Mouse (Mus musculus) ovary, postnatal 10 days (tissue): Measurements from ENCODE around the gene Uhrf1bp1.

Experiments used
- DNase-seq: peaks from one replicate; pipeline ENCODE4 v3.0.0; 2022; ENCODE audit warnings: low spot score

The Uhrf1bp1 gene

DNA sequence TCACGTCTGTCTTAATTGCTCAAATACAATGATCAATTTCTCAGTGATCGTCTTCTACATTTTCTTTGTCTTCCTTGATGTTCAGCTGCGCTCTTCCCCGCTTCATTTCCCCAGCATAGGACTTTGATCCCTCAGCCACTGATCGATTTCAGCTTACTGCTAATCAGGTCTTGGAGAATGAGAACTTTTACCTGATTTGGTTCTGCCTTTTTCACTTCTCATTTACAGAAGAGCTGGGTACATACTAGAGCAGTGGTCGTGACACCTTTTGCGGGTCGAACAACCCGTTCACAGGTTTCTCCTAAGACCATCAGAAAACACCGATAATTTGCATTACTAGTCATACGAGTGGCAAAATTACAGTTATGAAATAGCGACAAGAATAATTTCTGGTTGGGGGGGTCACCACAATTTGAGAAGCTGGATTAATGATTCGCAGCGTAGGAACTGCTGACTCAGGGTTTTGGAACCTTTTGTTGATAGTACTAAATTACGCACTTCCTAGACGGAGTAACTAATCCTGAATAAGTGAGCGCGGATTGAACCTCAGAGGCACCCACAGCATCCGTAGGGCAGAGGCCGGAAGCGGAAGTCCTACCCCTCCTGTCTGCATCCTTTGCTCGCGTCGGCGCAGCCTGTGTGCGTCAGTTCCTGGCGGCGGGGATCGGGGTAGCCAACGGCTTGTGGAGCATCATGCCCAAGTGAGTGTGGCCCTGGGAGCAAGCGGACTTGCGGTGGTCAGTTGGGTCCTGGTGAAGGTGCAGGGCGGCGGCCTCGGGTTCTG, 16.6 kb upstream of the Uhrf1bp1 start:
- peak; percentile 80 for DNase-seq

DNA sequence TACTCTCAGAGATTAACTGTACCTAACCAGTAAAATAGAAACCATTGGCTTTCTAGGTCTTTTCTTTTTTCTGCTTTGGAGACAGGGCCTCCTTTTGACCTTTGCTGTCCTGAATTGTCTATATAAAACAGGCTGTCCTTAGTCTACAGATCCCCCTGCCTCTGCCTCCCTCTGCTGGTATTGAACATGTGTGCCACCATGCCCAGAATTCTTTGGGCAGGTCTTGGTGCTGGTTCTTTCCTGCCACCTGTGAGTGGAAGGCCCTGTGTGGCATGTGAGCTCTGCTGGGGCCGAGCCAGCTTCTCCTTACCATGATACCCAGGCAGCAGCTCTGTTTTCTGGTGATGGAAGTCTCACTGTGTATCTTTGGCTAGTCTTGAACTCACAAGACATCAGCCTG, 7.9 kb upstream of the Uhrf1bp1 start:
- DNase-seq, result no peak

DNA sequence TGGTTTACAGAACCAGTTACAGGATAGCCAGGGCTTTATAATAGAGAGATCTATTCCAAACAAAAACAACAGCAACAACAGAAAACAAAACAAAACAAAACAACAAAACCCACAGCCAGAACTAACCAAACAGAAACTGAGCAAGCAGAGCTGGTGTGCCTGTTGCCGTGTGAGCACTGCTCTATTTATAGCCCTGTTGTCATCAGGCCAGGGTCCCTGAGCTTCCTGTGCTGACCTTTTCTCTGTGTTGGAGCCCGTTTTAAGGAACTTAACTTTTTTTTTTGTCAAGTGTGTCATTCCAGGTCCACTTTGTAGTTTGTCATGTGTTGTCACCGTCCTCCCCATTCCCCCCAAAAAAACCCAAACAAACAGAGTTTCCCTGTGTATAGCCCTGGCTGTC, 5.2 kb upstream of the Uhrf1bp1 start:
- DNase-seq, result no peak

DNA sequence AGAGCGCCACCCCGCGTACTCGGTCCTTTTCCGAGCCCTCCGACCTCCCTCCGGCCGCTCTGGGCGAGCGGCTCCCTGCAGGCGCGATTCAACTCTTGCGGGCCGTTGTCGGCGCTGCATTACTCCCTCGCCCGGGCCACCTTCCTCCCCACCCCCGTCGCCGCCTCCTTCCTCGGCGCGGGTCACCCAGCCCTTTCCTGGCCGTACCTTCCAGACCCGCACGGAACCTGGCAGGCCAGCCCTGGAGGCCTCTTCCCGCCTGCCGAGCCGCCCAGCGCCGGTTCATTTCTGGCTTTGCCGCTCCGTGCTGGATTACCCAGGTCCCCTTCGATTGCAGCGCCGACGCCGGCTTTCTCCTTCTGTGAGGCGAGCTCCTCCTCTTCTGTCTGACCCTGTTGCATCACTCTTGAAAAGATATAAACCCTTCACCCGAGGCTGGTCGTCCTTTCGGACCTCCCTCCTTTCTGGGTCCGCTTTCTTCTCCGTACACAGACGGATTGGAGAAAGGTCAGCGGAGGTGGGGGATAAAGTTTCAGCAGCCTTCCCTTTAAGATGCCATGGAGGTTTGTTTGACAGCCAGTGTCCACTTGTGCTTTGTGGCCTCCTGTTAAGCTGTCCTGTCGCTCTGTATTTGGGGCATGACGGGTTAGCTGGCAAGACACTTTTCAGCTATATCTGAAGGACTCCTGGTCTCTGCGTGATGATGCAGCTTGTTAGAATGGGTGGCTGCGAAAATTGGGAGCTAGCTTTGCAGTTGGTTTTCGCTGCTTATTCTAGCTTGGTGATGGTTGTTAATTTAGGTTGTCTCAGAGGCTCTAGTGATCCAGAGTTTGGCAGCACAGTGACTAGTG, 782 bp downstream of the Uhrf1bp1 start:
- peak; percentile 30 for DNase-seq

DNA sequence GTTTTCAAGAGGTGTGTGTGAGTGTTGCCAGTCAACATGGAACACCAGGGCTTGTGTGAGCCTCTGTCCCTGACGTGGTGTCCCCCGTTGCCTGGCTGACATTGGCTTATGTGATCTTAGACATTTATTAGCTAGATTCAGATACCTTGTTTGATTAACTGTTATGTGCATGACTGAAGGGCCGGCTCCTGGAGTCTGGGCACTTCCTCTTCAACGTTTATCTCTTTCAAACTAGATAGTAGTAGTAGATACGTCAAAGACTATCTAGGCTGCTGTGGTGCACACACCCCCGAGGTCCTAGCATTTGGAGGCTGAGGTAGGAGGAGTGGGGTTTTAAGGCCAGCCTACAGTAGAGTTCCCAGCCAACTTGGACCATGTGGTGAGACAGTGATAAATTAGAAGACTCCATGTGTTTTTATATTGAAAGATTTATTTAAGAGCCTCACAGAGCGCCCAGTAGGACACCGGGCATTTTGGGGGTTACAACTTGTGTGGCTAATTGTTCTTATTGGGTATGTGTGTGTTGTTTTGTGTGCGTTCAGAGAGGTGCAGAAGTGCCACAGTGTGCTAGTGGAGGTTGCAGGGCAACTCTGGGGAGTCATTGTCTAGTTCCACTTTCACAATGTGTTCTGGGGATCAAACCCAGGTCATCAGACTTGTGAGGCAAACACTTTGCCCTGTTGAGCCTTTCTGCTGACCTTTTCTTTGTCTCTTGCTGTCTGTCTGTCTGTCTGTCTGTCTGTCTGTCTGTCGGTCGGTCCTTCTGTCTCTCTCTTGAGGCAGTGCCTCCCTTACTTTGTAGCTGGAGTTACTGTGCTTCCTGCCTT, 1.6 kb downstream of the Uhrf1bp1 start:
- DNase-seq, result no peak

DNA sequence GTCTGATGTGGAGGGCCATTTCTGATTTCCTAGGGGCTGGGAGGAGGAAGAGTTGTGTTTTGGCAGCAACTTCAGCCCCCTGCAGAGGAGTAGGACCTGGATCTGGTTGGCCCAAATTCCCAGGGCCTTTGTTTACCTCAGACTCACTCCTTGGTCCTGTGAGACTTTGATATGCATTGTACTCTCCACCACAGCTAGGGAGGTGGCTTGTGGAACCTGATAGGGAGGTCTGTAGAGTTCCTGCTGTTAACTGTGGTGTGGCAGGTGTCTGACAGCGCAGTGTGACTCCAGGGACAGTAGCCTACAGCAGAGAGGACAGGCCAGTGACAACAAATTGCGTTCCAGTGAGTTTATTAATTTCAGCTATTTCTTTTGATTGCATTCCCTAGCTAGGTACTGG, 2.9 kb downstream of the Uhrf1bp1 start:
- no peak for DNase-seq

DNA sequence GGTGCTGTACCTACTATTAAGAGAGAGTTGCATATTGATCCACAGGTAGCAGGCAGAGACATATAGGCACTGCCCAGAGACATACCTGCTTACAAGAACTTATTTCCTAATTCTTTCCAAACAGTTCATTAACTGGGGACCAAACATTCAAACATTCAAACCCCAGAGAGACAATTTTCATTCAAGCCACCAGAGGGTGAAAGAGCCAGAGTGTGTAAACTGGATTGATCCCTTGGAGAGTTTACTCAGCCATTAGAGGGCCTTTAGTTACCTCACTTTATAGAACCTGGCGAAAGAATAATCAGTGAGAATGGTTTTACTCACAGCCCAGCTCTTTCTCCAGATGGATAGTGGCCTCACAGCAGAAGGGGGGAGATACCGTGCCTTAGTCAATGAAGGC, 9.2 kb downstream of the Uhrf1bp1 start:
- DNase-seq, result no peak

DNA sequence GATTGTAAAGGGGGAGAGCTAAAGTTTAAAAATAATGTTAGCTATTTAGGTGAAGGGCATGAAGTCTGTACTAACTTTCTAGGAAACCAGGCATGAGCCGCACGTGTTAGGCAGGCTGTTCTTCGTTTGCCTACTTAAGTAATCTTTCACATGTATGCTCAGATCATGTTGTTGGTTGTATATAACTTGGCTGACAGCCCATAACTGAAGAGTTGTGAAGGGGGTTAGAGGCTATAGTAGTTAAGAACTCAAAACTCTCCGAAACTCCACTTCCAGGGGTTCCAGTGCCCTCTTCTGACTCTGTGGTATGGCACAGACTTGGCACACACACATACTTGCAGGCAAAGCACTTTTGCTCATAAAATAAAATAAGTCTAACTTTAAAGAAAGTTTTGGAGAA, 10.5 kb downstream of the Uhrf1bp1 start:
- DNase-seq, result no peak

DNA sequence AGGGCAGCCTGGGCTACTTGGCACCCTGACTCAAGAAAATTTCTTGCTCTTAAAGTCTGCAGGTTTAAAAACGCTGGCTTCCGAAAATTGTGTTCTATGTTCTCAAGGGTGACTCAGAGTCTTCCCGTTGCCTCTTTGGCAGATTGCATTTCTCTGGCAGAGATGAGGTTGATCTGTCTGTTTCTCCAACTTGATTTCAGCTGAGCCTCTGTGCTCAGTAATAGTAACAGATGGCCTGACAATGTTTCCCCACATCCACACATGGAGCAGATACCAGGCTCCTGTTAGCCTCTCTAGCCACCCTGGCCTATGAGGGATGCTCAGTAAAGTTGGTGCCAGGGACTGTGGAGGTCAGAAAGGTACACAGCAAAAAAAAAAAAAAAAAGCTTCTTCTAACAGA, 15.6 kb downstream of the Uhrf1bp1 start:
- no peak for DNase-seq

DNA sequence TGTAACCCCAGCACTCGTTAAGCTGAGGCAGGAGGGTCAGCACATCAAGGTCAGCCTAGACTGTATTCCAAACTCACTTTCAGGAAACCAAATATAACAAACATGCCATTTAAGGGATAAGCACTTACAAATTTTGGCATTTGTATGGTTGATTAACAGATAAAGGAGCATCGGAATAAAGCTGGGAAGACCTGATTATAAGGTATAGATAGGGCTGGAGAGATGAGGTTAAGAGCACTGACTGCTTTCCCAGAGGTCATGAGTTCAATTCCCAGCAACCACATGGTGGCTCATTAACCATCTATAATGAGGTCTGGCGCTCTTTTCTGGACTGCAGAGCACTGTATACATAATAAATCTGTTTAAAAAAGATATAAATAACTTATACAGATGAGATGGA, 17.3 kb downstream of the Uhrf1bp1 start:
- no peak for DNase-seq

DNA sequence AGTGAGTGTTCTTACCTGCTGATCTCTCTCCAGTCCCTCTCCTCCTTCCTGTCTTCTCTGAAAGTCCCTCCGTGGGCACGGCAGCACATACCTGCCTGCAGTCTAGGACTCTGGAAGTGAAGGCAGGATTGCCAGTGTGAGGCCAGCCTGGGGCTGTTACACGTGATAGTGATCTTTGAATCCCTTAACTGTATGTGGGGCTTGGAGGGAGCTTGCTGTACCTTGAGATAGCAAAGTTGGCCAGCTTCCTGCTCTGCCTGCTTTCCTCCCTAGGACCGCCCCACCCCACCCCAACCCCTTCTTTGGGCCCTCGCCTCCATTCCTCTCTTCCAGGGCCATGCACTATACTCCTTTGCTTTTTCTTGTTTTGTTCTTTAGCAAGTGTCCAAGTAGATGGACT, 18.3 kb downstream of the Uhrf1bp1 start:
- no peak for DNase-seq

DNA sequence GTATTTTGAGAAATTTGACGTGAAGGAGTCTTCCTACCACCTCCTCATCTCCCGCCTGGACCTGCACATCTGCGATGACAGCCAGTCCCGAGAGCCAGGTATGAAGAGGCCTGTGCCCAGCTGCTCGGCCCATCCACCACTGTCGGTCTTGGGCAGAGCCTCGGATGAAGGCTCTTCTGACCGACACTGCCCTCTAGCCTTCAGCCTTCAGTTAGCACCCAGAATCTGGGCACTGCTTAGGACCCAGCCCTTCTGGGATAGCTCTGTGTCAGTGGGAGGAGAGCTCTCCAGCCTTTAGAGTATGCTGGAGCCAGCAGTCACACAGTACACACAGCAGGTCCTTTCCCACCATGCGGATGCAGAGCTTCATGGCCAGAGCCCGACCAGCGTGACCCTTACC, 25.3 kb downstream of the Uhrf1bp1 start:
- no peak for DNase-seq

DNA sequence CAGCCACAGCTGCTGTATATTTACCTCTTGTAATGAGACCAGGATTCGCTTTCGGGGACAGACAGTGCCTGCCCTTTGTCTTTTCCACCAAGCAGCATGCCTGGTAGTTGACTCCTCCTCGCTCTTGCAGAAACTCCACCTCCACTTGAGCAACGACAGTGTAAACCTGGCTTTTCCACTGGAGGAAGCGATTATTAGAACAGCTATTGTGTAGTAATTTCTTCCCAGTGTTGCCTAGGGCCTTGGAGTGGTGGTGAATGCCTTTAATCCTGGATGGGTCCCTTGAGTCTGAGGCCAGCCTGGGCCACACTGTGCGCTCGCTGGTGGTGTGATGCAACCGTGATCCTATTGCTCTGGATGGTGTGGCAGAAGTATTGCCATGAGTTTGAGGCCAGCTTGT, 26.9 kb downstream of the Uhrf1bp1 start:
- DNase-seq, result no peak

DNA sequence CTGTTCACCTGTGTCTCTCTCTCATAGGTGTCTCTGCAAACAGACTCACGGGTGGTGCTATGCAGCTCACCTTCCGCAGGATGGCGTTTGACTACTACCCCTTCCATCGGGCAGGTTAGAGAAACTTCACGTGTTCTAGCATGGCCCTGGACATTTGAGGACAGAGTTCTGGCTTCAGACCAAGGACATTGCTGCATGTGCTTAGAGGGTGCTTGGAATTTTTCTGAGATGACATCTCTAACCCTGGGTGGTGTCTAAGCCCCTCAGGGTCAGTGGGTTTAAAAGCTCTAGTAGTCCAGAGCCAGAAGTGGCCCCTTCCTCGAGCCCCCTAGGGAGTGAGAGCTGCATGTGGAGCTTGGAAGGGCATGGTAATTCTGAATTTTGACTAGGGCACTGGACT, 27.8 kb downstream of the Uhrf1bp1 start:
- DNase-seq, result no peak

DNA sequence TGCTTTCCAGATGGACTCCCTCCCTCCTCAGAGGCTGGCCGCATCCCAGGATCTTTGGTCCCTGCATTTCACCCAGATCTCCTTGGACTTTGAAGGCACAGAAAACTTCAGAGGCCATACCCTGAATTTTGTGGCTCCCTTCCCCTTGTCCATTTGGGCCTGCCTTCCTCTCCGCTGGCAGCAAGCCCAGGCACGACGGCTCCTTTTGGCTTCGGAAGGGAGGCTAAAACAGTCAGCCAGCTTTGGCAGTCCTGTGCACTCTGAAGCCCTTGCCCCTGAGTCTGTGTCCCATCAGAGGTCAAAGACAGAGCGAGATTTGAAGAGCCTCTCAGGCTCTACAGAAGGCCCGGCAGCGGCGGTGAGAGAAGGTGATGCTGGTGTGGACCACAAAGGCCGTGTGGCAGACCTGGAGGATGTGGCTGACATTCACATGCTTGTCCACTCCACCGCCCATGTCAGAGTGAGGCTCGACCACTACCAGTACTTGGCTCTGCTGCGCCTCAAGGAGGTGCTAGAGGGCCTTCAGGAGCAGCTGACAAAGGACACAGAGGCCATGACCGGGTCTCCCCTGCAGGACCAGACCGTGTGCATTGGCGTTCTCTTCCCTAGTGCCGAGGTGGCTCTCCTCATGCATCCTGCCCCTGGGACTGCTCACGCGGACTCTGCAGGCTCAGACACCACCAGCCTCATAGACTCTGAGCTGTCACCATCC, 30.4 kb downstream of the Uhrf1bp1 start:
- DNase-seq, result no peak

DNA sequence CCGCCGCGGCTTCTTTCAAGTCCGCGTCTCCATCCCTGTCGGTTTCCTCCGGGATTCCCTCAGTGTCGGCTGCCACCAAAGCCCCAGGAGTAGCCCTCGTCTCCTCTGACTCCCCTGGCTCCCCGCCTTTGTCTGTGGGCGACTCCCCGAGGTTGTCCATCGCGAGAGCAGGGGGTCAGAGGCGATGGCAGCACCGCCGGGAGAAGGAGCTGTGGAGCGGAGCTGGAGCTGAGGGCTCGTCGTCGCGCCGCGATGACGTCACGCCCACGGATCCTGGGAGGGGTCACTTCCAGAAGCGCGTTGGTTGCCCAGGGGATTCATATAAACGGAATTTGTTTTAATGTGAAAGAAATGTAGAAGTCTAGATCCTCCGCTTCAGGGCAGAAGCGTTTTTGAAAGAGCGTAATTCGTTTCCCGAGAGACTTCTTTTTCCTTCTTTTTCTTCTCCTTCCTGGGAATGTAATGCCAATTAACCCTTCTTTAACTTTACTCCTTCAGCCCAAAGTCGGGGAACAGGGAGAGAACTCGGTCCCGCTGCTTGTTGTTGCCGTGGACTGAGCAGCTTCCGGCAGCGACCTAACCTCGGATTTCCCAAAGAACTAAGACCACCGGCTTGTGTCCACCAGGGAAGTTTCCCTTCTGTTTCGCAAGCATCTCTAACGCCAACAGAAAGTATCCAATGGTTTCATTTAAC, 51.4 kb downstream of the Uhrf1bp1 start:
- peak; percentile 90 for DNase-seq

DNA sequence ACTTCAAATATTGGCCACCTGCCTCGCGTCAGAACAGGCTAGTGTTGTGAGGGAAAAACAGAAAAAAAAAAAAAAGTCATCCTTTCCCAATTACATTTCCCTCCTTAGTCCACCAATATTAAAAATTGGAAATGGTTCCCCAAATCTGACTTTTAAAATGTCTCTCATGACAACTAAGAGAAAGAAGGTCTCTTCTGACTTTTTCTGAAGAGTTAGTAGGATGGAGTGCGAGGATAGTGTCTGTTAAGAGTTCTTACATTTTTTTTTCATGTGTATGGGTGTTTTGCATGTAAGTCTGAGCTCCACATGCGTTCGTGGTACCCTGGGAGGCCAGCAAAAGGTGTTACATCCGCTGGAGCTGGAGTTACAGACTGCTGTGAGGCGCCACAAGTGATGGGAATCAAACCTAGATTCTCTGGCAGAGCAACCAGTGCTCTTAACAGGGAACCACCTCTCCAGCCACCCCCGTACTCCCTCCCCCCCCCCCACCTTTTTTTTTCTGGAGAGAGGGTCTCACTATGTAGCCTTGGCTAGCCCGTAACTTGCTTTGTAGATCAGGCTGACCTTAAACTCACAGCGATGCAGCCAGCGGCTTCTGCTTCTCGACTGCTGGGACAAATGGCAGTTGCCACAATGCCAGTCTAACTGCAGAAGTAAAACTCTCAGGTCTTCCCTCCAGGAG, 52.1 kb downstream of the Uhrf1bp1 start:
- DNase-seq, result no peak

DNA sequence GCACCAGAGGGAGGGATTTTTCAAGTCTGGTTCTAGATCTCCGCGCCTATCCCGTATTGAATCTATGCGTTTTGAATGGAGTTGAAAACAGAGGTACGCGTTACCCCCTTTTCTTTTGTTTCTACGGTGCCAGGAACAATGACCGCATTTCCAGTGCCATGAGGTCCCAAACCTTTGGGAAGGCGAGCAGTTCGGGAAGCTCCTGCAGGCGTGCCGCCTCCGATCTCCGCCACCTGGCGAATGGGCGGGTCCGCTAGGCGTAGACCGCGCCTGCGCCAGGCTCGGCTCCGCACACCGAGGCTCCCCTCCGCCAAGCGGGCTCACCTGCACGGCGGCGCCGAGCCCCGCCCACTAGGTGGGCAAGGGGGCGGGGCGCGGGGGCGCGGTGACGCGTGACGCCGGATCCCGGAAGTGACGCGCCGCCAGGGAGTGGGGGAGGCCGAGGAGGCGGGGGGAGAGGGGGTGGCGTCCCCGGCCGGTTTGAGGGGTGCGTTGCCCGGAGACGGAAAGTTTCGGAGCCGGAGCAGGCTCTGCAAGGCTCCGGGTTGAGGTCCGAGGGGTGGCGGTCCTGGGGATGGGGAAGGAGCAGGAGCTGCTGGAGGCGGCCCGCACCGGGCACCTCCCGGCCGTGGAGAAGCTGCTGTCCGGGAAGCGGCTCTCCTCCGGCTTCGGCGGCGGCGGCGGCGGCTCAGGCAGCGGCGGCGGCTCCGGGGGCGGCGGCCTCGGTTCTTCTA, 52.8 kb downstream of the Uhrf1bp1 start, which contains the start of gene Anks1:
Gene Anks1, plus strand, starts transcription at position 419 of the 734 bp plus-strand sequence.
- DNase-seq, result peak; percentile 83

DNA sequence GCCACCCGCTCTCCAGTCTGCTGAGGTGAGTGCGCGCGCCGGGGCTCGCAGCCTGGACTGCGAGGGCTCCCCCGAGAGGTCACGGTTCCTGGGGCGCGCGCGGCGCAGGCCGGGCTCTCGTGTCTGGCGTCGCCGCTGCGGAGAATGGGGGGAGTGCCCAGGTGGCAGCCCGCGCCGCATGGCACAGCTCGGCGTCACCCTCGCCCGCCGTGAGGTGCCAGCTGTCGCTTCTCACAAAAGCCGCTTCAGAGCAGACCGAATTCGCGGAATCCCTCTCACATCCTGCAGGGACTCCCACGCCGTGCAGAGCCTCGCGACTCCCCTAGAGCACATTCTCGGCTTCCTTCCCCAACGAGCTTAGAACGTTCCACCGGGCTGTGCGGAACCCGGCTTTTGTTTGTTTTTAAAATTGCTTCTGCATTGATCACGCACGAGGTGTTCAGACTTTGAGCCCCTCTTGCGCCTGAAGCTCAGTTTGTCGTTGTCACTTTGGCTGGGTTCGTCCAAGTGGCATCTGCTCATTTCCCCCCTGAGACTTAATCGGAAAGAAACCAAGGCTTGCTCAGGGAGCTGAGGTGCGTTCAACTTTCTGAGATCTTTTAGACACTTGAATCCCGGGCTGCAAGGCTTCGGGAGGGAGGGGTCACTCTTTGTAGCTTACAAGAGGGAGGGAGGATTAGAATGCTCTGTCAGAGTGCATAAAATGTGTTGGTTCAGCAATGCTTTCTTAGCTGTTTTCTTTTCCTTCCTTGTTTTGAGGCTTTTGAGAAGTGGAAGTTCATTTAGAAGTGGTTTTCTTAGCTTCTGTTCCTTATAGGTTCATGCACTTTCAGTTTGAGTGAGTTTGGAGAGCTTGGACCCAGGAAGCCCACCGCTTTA, 53.6 kb downstream of the Uhrf1bp1 start, which contains the start of gene Taf11:
Gene Taf11, minus strand, starts transcription at position 223 of the 879 bp plus-strand sequence.
- no peak for DNase-seq
